Mouse (Mus musculus) bone marrow, adult 2 months (tissue): ENCODE results near the gene Dck.

Experiments used
- CTCF ChIP-seq: fragments of 200-500 bp; IDR thresholded peaks from 2 replicates; pipeline ENCODE4 v1.5.1; 2011; ENCODE audit warnings: low read length, control low read depth; ENCODE audit not compliant: control insufficient read depth, insufficient read depth
- POLR2A ChIP-seq: fragments of 200-500 bp; IDR thresholded peaks from 2 replicates; pipeline ENCODE4 v1.6.1; 2011; ENCODE audit warnings: low read depth, mild to moderate bottlenecking, control low read depth, low read length, borderline replicate concordance; ENCODE audit not compliant: control insufficient read depth

GRCm38 (mm10) chr5:88805616-88806015 lies 40.8 kb downstream of the Dck start:
- TF ChIP-seq POLR2A (no peak), CTCF (no peak)
